Mouse (Mus musculus) small intestine, adult 2 months (tissue): ENCODE measurements around the gene Spata31d1a. TPM values are rescaled to one million over a fixed set of nuclear protein-coding genes. Genes with fewer than 3 reads are reported as not detected.

Experiments used
- H3K27ac ChIP-seq: fragments of 200-500 bp; 2 replicates; pipeline ENCODE4 v1.5.1; 2012; ENCODE audit warnings: low read depth, low read length, control low read depth, inconsistent platforms; ENCODE audit not compliant: insufficient read depth
- H3K27me3 ChIP-seq: fragments of 200-500 bp; 2 replicates; pipeline ENCODE4 v1.6.1; 2012; ENCODE audit warnings: mild to moderate bottlenecking, moderate library complexity, low read length, inconsistent platforms; ENCODE audit not compliant: control insufficient read depth, insufficient read depth
- H3K36me3 ChIP-seq: fragments of 200-500 bp; 2 replicates; pipeline ENCODE4 v1.6.1; 2012; ENCODE audit warnings: mild to moderate bottlenecking, low read length, control low read depth, inconsistent platforms; ENCODE audit not compliant: control insufficient read depth, insufficient read depth
- H3K4me1 ChIP-seq: fragments of 200-500 bp; 2 replicates; pipeline ENCODE4 v1.6.1; 2012; ENCODE audit warnings: low read length, inconsistent platforms, mixed read lengths; ENCODE audit not compliant: control insufficient read depth, insufficient read depth, insufficient read length
- H3K4me3 ChIP-seq: fragments of 200-500 bp; 2 replicates; pipeline ENCODE4 v1.5.1; 2012; ENCODE audit warnings: low read depth, mild to moderate bottlenecking, control low read depth, inconsistent platforms, low read length, moderate library complexity
- CTCF ChIP-seq: fragments of 200-500 bp; IDR thresholded peaks from 2 replicates; pipeline ENCODE4 v1.5.1; 2012; ENCODE audit warnings: low read depth, mild to moderate bottlenecking, control low read depth, inconsistent platforms, low read length, moderate library complexity, mixed read lengths; ENCODE audit not compliant: insufficient replicate concordance, insufficient read length; ENCODE audit errors: extremely low read depth
- POLR2A ChIP-seq: fragments of 200-500 bp; IDR thresholded peaks from 2 replicates; pipeline ENCODE4 v1.6.1; 2012; ENCODE audit warnings: low read depth, mild to moderate bottlenecking, control low read depth, inconsistent platforms, low read length, moderate library complexity
- WGBS: fragments of 180-500 bp; shearing (Covaris S2); methylation state at CpG from one replicate; pipeline ENCODE4 v1.1.7; 2018; 5-methylcytosine and 5-hydroxymethylcytosine counted together
- polyA plus RNA-seq: library from polyadenylated mRNA; depleted of rRNA; stranded (reverse); fragments of >200 nt; gene quantifications from 2 replicates; pipeline ENCODE4 v1.2.3, GENCODE M21; 2012

Gene Spata31d1a
- polyA plus RNA-seq, 1 experiment, result not detected

- H3K27ac ChIP-seq, result no peak overlapping the region
- no peaks in the 10 kb centered on the region for H3K27me3 ChIP-seq
- TF ChIP-seq CTCF, result no peak
- no peak for TF ChIP-seq POLR2A
- no peak overlapping the region for H3K4me3 ChIP-seq
- H3K4me1 ChIP-seq, result no peaks in the 10 kb centered on the region
- H3K36me3 ChIP-seq, result no peaks in the 10 kb centered on the region
- 21% methylated on average over 7 of the region's 7 CpGs for WGBS
Measured at GRCm38 (mm10) chr13:59682629-59683028, 27.5 kb downstream of the Spata31d1a start.

GRCm38 (mm10) chr13:59679908-59680307 lies 30.2 kb downstream of the Spata31d1a start:
- Histone ChIP-seq H3K27me3 (no peaks in the 10 kb centered on the region), H3K4me3 (no peak overlapping the region), H3K36me3 (no peaks in the 10 kb centered on the region), H3K27ac (no peak overlapping the region), H3K4me1 (no peaks in the 10 kb centered on the region)
- no peak for TF ChIP-seq POLR2A
- TF ChIP-seq CTCF, result no peak
- WGBS, result 68% methylated on average over 4 of the region's 4 CpGs

- no peak overlapping the region for H3K27ac ChIP-seq
Measured at GRCm38 (mm10) chr13:59679306-59679705, 30.8 kb downstream of the Spata31d1a start.

GRCm38 (mm10) chr13:59676316-59677229 lies 33.6 kb downstream of the Spata31d1a start:
- H3K4me3 ChIP-seq, result no peak overlapping the region
- TF ChIP-seq POLR2A (no peak), CTCF (no peak)
- H3K27me3 ChIP-seq, result no peaks in the 10 kb centered on the region
- 54% methylated on average over 12 of the region's 12 CpGs for WGBS
- no peak overlapping the region for H3K27ac ChIP-seq
- no peaks in the 10 kb centered on the region; the same call in 1 of the 2 replicates for H3K36me3 ChIP-seq
- peaks cover 4% of the 10 kb centered on the region; the same call in 1 of the 2 replicates for H3K4me1 ChIP-seq

More at GRCm38 (mm10) chr13:59679306-59679705, 30.8 kb downstream of the Spata31d1a start:
- no peak for TF ChIP-seq POLR2A
- no peak for TF ChIP-seq CTCF
- H3K4me1 ChIP-seq, result peaks cover under 1% of the 10 kb centered on the region; the same call in 1 of the 2 replicates
- H3K4me3 ChIP-seq, result no peak overlapping the region
- WGBS, result 51% methylated on average over 4 of the region's 4 CpGs
- no peaks in the 10 kb centered on the region for H3K36me3 ChIP-seq
- H3K27me3 ChIP-seq, result no peaks in the 10 kb centered on the region

GRCm38 (mm10) chr13:59675151-59676011 lies 34.7 kb downstream of the Spata31d1a start, which contains the start of gene Golm1:
Gene Golm1 (minus strand): TSS chr13:59675811.
- Histone ChIP-seq H3K27me3 (no peaks in the 10 kb centered on the region), H3K4me1 (peaks cover 8% of the 10 kb centered on the region; the same call in 1 of the 2 replicates), H3K4me3 (peak within 1 kb of the TSS; percentile 95), H3K36me3 (no peaks in the 10 kb centered on the region; the same call in 1 of the 2 replicates), H3K27ac (peak within 1 kb of the TSS; percentile 30)
- TF ChIP-seq POLR2A (peak; percentile 67; the same call in 1 of the 2 replicates), CTCF (no peak)
- WGBS, result under 1% methylated on average over 47 of the region's 61 CpGs

- 3% methylated on average over 13 of the region's 13 CpGs for WGBS
- no peaks in the 10 kb centered on the region for H3K27me3 ChIP-seq
- no peaks in the 10 kb centered on the region; the same call in 1 of the 2 replicates for H3K36me3 ChIP-seq
- H3K4me3 ChIP-seq, result peak overlapping the region; percentile 95
- TF ChIP-seq POLR2A, result no peak
- TF ChIP-seq CTCF, result no peak
- peak overlapping the region; percentile 30 for H3K27ac ChIP-seq
- H3K4me1 ChIP-seq, result peaks cover 8% of the 10 kb centered on the region; the same call in 1 of the 2 replicates
Measured at GRCm38 (mm10) chr13:59674761-59675150, 35.4 kb downstream of the Spata31d1a start.

GRCm38 (mm10) chr13:59674215-59674614 lies 35.9 kb downstream of the Spata31d1a start:
- Histone ChIP-seq H3K27ac (peak overlapping the region; percentile 25; the same call in 1 of the 2 replicates), H3K36me3 (no peaks in the 10 kb centered on the region; the same call in 1 of the 2 replicates), H3K4me1 (peaks cover 8% of the 10 kb centered on the region; the same call in 1 of the 2 replicates), H3K4me3 (peak overlapping the region; percentile 57), H3K27me3 (no peaks in the 10 kb centered on the region)
- TF ChIP-seq CTCF, result no peak
- TF ChIP-seq POLR2A, result no peak
- 27% methylated on average over 3 of the region's 3 CpGs for WGBS
